Mouse (Mus musculus): ENCODE measurements around the gene Slpi. TPM values are rescaled to one million over a fixed set of nuclear protein-coding genes. Genes with fewer than 3 reads are reported as not detected.

Slpi gene
- 0.96 and 1.5 TPM in 2 replicates for polyA plus RNA-seq (2016; fragmentation: Nextera tagmentation; extraction: Ambion mirVana)

DNA sequence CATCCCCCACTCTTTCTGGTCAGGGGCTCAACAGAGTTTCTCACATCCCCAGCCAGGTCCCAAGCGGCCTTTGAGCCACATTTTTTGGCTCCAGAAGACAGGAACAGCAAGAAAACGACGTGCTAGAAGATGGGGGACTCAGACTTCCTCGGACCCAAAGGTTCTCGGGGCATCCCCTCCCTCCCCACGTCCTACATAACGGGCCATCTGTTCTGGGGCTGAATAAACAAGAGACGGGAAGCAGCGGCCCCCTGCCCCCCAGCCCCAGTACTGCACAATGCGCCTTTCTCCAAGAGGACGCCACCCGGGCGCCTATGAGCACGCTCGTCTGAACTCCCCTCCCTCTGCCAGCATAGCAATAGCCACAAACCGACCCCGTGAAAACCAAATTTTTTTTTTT lies at the start of gene Slpi:
Gene Slpi (minus strand): TSS at position 76 of the 400 bp plus-strand sequence.
- H3K36me3 ChIP-seq = no peaks in the 10 kb centered on the region
- under 1% methylated on average over 17 of the region's 17 CpGs for WGBS

DNA sequence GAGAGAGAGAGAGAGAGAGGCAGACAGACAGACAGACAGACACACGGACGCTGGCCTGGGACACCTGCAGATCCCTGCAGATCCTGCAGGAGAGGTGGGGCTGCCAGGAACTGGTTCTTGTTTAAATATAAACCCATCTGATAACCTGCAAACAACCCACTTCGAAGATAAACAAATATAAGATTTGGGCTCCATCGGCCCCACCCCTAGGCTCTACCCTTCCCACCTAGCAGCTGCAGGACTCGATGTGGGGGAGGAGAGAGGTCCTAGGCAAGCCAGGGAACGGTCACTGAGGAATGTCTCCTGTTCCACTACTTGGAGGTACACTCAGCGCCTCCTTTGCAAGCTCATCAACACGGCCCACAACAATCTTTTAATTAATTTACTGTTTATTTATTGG lies 49.4 kb upstream of the Slpi start:
- peaks cover 5% of the 10 kb centered on the region; the same call in 1 of the 2 replicates for H3K27me3 ChIP-seq
- ATAC-seq (ENCODE audit: insufficient number of reproducible peaks, insufficient read depth, low FRiP score, low TSS enrichment) = no peak
- no peaks in the 10 kb centered on the region for H3K36me3 ChIP-seq
- H3K4me1 ChIP-seq = peaks cover 67% of the 10 kb centered on the region
- no peak overlapping the region for H3K4me2 ChIP-seq (replicated peaks)
- WGBS = 64% methylated on average over 8 of the region's 8 CpGs
- H3K4me3 ChIP-seq = no peak overlapping the region
- H3K9ac ChIP-seq = no peak overlapping the region
- H3K27ac ChIP-seq = no peak overlapping the region
- H3K9me3 ChIP-seq = no peaks in the 10 kb centered on the region

More for the DNA sequence above, at the start of gene Slpi:
- peak; percentile 75 for ATAC-seq (ENCODE audit: insufficient number of reproducible peaks, insufficient read depth, low FRiP score, low TSS enrichment)
- Histone ChIP-seq H3K9ac (peak within 1 kb of the TSS; percentile 48), H3K4me1 (peaks cover 15% of the 10 kb centered on the region), H3K27me3 (peaks cover 26% of the 10 kb centered on the region), H3K27ac (peak within 1 kb of the TSS; percentile 88), H3K4me2 (replicated peaks) (peak within 1 kb of the TSS; percentile 70), H3K4me3 (peak within 1 kb of the TSS; percentile 44), H3K9me3 (no peaks in the 10 kb centered on the region)

DNA sequence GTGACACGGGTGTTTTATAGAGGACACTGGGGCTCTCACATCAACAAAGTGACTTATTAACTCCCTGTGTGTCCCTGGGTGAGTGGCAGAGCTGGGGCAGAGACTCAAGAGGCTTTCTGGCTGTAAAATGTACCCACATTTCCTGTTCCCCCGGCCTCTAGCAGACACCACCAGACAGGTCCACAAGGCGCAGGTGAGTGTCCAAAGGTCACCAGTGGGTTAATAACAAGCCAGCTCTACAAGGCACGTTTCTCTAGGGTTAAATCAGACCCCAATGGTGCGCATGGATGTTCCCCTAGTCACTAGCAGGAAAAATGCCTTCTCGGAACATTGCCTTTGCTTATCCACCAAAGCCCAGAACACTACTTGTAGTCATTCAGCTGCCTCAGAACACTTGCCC lies 48.8 kb upstream of the Slpi start:
- H3K4me1 ChIP-seq = peaks cover 69% of the 10 kb centered on the region

DNA sequence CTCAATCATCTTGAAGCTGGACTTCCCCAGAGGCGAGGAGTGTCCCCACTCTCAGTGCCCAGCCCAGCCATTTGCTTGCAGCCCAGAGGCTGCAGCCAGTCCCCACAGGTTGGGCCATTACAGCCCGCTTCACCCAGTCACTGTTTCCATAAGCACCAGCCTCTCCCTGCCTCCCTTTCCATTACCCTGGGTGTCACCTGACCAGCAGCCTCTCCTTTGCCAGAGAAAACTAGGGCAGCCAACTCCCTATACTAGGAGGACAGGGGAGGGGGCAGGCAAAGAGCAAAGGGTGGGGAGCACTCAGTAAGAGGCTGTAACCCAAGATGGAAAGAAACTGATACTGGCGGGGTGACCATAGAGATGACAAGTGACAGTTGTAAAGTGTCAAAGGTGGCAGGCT lies 48.1 kb upstream of the Slpi start:
- Histone ChIP-seq H3K36me3 (no peaks in the 10 kb centered on the region), H3K27me3 (peaks cover 5% of the 10 kb centered on the region; the same call in 1 of the 2 replicates), H3K4me1 (peaks cover 73% of the 10 kb centered on the region), H3K9me3 (no peaks in the 10 kb centered on the region), H3K27ac (peak overlapping the region; percentile 14), H3K4me3 (no peak overlapping the region), H3K9ac (no peak overlapping the region), H3K4me2 (replicated peaks) (0 out of 2 replicates have a peak overlapping the region, but pooled peaks have one; percentile 11)
- ATAC-seq (ENCODE audit: insufficient number of reproducible peaks, insufficient read depth, low FRiP score, low TSS enrichment) = no peak
- 41% methylated on average over 3 of the region's 3 CpGs for WGBS

More for the DNA sequence above, 48.8 kb upstream of the Slpi start:
- H3K4me2 ChIP-seq (replicated peaks) = no peak overlapping the region
- peaks cover 5% of the 10 kb centered on the region; the same call in 1 of the 2 replicates for H3K27me3 ChIP-seq
- H3K9me3 ChIP-seq = no peaks in the 10 kb centered on the region
- no peak for ATAC-seq (ENCODE audit: insufficient number of reproducible peaks, insufficient read depth, low FRiP score, low TSS enrichment)
- no peak overlapping the region for H3K27ac ChIP-seq
- H3K36me3 ChIP-seq = no peaks in the 10 kb centered on the region
- H3K4me3 ChIP-seq = no peak overlapping the region
- H3K9ac ChIP-seq = no peak overlapping the region
- WGBS = 51% methylated on average over 6 of the region's 6 CpGs

DNA sequence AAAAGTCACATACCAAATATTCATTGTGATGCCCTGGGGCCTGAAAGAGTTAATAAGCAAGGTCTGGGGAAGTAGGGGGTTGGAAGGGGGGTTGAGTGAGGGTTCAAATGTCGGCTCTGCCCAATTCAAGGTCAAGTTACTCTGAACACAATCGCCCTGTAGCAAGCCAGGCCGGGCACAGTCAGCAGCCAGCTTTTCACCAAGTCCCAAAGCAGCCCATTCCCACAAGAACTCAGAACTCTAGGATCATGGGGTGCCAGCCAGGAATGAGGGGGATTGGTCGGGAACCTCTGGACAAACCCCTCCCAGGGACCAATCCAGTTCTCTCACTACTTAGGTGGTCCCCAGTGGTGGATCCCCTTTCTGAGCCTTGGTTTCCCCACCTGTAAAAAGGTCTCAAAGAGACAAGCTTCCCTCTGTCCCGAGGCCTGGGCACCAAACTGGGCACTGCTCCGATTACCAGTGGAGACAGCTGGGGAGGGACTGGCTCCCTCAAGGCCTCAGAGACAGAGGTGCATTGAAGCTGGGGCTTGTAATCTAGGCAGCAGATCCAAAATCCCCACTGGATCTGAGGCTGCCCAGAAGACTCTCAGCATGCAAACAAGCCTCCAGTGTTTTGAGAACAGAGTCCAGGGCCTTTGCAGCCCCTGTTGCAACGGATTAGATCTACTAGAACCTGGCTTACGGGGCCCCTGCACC lies 47.5 kb upstream of the Slpi start:
- Histone ChIP-seq H3K9ac (no peak overlapping the region), H3K27ac (peak overlapping the region; percentile 14), H3K4me1 (peaks cover 73% of the 10 kb centered on the region), H3K27me3 (peaks cover 5% of the 10 kb centered on the region; the same call in 1 of the 2 replicates), H3K9me3 (no peaks in the 10 kb centered on the region), H3K4me3 (no peak overlapping the region), H3K4me2 (replicated peaks) (0 out of 2 replicates have a peak overlapping the region, but pooled peaks have one; percentile 11), H3K36me3 (no peaks in the 10 kb centered on the region)
- no peak for ATAC-seq (ENCODE audit: insufficient number of reproducible peaks, insufficient read depth, low FRiP score, low TSS enrichment)
- 7% methylated on average over 8 of the region's 8 CpGs for WGBS

DNA sequence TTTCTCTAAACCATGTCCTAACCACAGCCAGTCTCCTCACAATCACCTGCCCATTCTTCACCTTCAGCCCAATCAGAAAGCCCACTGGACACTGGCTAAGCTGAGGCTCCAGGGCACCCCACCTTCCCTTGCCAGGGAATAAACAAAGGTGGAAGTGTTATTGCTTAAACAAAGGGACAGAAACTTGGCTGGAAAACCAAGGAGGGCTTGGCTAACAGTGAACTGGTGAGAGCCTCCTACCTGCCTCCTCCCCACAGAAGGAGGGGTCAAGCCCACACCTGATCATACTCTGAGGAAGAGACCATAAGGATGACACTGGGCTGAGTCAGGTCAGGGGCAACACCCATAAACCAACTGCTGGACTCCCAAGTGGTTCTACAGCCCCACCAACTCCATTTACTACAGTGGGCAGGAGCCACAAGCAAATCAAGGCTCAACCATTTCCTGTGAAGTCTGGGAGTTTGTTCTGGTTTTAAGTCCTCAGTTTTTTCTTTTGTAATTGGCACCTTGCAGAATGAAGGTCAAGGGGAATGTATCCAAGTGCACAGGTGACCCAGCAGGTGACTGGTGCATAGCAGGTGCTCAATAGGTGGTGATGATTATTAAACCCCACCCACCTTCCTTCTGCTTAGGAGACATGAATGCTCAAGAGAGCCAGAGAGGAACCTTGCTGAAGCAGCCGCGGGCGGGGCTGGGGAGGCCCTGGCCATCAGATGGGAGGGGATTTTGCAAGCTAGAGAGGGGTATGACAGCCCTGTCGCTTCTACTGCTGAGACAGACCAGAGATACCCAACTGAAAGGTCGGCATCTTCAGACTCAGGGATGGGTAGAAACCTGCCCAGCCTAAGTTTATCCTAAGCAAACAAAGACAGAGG lies 46.6 kb upstream of the Slpi start:
- Histone ChIP-seq H3K36me3 (no peaks in the 10 kb centered on the region), H3K27ac (peak overlapping the region; percentile 14; the same call in 1 of the 2 replicates), H3K9ac (no peak overlapping the region), H3K27me3 (0 out of 2 replicates have a peak, but pooled peaks cover 1% of the 10 kb centered on the region), H3K4me2 (replicated peaks) (no peak overlapping the region), H3K4me1 (peaks cover 73% of the 10 kb centered on the region), H3K4me3 (no peak overlapping the region), H3K9me3 (no peaks in the 10 kb centered on the region)
- 29% methylated on average over 5 of the region's 5 CpGs for WGBS
- ATAC-seq (ENCODE audit: insufficient number of reproducible peaks, insufficient read depth, low FRiP score, low TSS enrichment) = no peak

DNA sequence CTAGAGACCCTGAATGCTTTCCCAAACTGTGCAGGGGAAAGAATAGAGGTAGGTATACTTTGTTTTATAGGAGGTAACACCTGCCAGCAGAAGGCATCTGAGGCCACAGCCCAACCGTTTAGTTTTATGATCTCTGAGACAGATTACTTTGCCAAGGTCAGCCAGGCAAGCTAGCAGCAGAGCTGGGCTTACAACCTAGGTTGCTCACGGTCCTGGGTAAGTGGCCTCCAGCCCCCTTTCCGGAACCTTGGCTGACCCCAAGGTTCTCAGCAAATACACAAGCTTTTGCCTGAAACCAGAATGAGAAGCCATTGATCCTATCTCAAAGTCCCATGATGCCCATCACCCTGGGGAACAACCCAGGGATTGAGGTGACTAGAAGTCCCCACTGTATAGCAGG lies 45.8 kb upstream of the Slpi start:
- Histone ChIP-seq H3K9ac (no peak overlapping the region), H3K27me3 (no peaks in the 10 kb centered on the region), H3K27ac (no peak overlapping the region), H3K36me3 (no peaks in the 10 kb centered on the region), H3K4me3 (no peak overlapping the region), H3K4me1 (peaks cover 70% of the 10 kb centered on the region), H3K9me3 (no peaks in the 10 kb centered on the region), H3K4me2 (replicated peaks) (no peak overlapping the region)
- ATAC-seq (ENCODE audit: insufficient number of reproducible peaks, insufficient read depth, low FRiP score, low TSS enrichment) = no peak
- 72% methylated on average over 3 of the region's 3 CpGs for WGBS

DNA sequence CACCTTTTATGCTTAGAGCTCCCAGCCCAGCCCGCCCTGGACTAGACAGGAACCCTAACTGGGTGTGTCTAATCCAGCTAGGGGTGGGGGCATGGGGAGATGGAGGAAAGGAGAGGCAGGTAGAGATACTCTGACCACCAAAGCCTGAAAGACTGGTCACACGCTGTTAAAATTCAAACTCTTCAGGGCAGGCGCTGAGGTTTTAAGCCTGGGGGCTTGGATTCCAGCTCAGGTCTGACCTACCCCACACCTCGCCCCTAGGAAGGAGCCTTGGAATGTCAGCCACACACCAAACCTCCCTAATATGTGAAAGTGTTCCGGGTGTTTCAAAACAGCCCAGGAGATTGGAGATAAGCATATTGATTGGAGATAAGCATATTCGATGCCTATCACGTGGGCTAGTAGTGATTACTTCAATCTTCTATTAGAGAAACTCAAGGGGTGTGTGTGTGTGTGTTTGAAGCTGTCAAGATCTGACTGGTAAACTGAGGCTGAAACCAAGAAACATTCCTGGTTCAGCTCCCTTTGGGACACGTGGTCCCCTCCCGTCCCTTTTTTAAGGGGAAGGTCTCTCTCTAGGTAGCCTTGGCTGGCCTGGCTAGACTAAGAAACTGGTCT lies 44.5 kb upstream of the Slpi start:
- H3K9ac ChIP-seq = no peak overlapping the region
- H3K9me3 ChIP-seq = no peaks in the 10 kb centered on the region
- no peak overlapping the region for H3K4me3 ChIP-seq
- H3K4me2 ChIP-seq (replicated peaks) = peak overlapping the region; percentile 31
- no peaks in the 10 kb centered on the region for H3K27me3 ChIP-seq
- WGBS = 69% methylated on average over 9 of the region's 9 CpGs
- 0 out of 2 replicates have a peak overlapping the region, but pooled peaks have one; percentile 13 for H3K27ac ChIP-seq
- peaks cover 7% of the 10 kb centered on the region; the same call in 1 of the 2 replicates for H3K36me3 ChIP-seq
- peaks cover 68% of the 10 kb centered on the region for H3K4me1 ChIP-seq
- no peak for ATAC-seq (ENCODE audit: insufficient number of reproducible peaks, insufficient read depth, low FRiP score, low TSS enrichment)

DNA sequence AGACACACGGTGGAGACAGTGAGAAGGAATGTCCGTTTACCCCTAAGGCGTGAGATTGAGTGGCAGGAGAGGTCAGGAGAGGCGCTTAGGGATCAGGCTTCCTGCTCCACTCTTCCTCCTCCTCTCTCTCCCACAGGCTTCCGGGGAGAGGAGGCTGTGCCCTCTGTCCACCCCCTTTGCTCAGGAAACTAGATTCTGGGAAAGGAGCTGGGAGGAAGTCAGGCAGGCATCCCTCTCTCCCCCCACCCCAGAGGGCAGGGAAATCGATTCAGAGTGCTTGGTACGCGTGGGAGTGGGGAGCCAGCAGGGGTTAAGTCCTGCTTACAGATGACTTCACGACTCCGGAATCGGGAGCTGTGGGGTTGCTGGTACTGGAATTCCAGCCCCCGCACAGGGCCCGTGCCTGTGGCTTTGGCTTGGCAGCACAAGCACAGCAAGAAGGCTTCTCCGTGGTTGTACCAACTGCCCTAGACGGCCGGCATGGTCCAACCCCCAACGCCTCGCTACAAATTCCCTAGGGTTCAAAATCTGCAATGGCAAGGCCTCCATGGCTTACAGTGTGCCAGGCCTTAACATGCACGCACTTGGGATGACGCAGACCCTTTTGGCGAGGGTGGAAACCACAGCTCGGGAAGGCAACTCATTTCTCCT lies 43.8 kb upstream of the Slpi start:
- Histone ChIP-seq H3K9ac (peak overlapping the region; percentile 22; the same call in 1 of the 2 replicates), H3K36me3 (peaks cover 9% of the 10 kb centered on the region), H3K4me2 (replicated peaks) (peak overlapping the region; percentile 31), H3K27me3 (no peaks in the 10 kb centered on the region), H3K27ac (no peak overlapping the region), H3K4me3 (no peak overlapping the region), H3K4me1 (peaks cover 63% of the 10 kb centered on the region), H3K9me3 (no peaks in the 10 kb centered on the region)
- no peak for ATAC-seq (ENCODE audit: insufficient number of reproducible peaks, insufficient read depth, low FRiP score, low TSS enrichment)
- WGBS = 19% methylated on average over 22 of the region's 22 CpGs

DNA sequence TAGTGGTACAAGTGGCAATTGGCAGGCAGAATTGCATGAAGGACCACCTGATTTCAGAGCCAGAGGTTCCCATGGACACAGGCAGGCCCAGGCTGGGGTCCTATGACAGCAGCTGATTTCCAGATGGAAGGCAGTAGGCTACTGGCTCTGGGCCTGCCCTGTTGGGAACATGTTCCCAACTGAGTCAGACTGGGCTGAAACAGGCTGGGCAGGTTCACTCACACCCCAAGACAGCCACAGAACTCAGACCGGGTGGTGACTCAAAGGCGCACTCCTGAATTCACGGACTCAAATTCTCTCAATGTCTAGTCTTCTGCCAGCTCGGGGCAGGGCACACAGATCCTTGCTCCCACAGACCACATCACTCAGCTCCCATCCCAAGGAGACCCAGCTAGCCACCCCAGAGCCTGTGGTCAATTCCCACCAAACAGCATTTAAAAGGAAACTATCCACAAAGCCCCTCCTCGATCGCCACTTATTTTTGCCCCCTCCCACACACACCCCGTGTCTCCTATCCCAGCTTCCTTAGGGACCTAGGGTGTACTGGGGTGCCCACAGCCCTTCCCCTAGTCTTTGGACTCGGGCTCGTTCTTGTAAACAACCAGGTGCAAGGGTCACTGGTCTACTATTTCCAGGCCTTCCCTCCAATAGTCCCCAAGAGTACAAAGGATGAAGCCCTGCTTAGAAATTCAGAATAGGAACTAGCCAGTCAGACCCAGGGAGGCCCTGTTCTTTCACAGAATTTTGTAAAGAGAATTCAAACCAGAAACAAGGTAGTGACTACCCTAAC lies 43.0 kb upstream of the Slpi start:
- ATAC-seq (ENCODE audit: insufficient number of reproducible peaks, insufficient read depth, low FRiP score, low TSS enrichment) = no peak
- Histone ChIP-seq H3K27me3 (no peaks in the 10 kb centered on the region), H3K27ac (0 out of 2 replicates have a peak overlapping the region, but pooled peaks have one; percentile 11), H3K9ac (peak overlapping the region; percentile 22; the same call in 1 of the 2 replicates), H3K4me3 (no peak overlapping the region), H3K4me1 (peaks cover 55% of the 10 kb centered on the region), H3K36me3 (peaks cover 15% of the 10 kb centered on the region), H3K9me3 (no peaks in the 10 kb centered on the region), H3K4me2 (replicated peaks) (no peak overlapping the region)
- WGBS = 59% methylated on average over 9 of the region's 9 CpGs
